13 mouse cellular contexts compared by ENCODE assay signal in genomic region chr2:38529582-38530152, GRCm38 (mm10). TPM values are rescaled to one million over a fixed set of nuclear protein-coding genes. Genes with fewer than 3 reads are reported as not detected.
DNase-seq lines count a peak whose midpoint lies in the region; ATAC-seq and TF ChIP-seq lines count a peak whose summit lies in the region.
"Had no signal": no experiment of that assay in that cellular context is flagged by ENCODE, and none has a peak within 500 bp of the region (broad histone marks: within the 10 kb centered on the region; RNA-seq: fewer than 3 reads in every experiment).

No protein-coding gene starts in this region.

- TF ChIP-seq EP300 in lung, postnatal 0 days (IDR thresholded peaks at IDR 0.05): no peak

- H3K9me3 ChIP-seq in heart, embryonic 12.5 days (replicated peaks): no peaks in the 10 kb centered on the region
- H3K9me3 ChIP-seq in lung, postnatal 0 days (ENCODE audit: low read length): no peaks in the 10 kb centered on the region
- no peaks in the 10 kb centered on the region for H3K9me3 ChIP-seq in intestine, embryonic 16.5 days (ENCODE audit: control insufficient read depth, low read length)
- H3K9me3 ChIP-seq in liver, embryonic 13.5 days (replicated peaks): no peaks in the 10 kb centered on the region

- no peak for DNase-seq in heart, adult 18-20 months
- peak; percentile 14 for DNase-seq in lung, postnatal 0 days (ENCODE audit: low spot score)
- no peak for DNase-seq in lung, postnatal 10 days
- no peak for DNase-seq in liver, embryonic 13.5 days
- no peak for DNase-seq in kidney, postnatal 25 days
- DNase-seq in Muller cell, postnatal 12 days (ENCODE audit: inconsistent ontology term): no peak
- DNase-seq: adrenal gland, postnatal 36 days; kidney, postnatal 14 days; lung, postnatal 4 days; thymus, adult 18-20 months had no signal

- no peaks in the 10 kb centered on the region for H3K27me3 ChIP-seq in heart, embryonic 12.5 days (replicated peaks)
- H3K27me3 ChIP-seq in lung, postnatal 0 days (replicated peaks; ENCODE audit: insufficient read depth, low read length): no peaks in the 10 kb centered on the region
- no peaks in the 10 kb centered on the region for H3K27me3 ChIP-seq in intestine, embryonic 16.5 days (replicated peaks; ENCODE audit: control insufficient read depth, insufficient read depth, low read length)
- H3K27me3 ChIP-seq in liver, embryonic 13.5 days: no peaks in the 10 kb centered on the region
- H3K27me3 ChIP-seq: CH12.LX had no signal

- peak overlapping the region; percentile 92 for H3K27ac ChIP-seq in heart, embryonic 12.5 days (ENCODE audit: poor library complexity, severe bottlenecking)
- H3K27ac ChIP-seq in lung, postnatal 0 days (ENCODE audit: low read length): 0 out of 2 replicates have a peak overlapping the region, but pooled peaks have one; percentile 72
- H3K27ac ChIP-seq in intestine, embryonic 16.5 days (ENCODE audit: low read length): peak overlapping the region; percentile 95
- H3K27ac ChIP-seq in liver, embryonic 13.5 days: peak overlapping the region; percentile 90

- ATAC-seq in heart, embryonic 12.5 days (ENCODE audit: insufficient number of reproducible peaks, low FRiP score): no peak
- no peak for ATAC-seq in lung, postnatal 0 days
- no peak for ATAC-seq in intestine, embryonic 16.5 days
- ATAC-seq in liver, embryonic 13.5 days (ENCODE audit: low read depth): no peak

- TF ChIP-seq CTCF in lung, postnatal 0 days (IDR thresholded peaks at IDR 0.05): no peak

- H3K4me3 ChIP-seq in heart, embryonic 12.5 days: no peak overlapping the region
- H3K4me3 ChIP-seq in lung, postnatal 0 days (ENCODE audit: low read depth, low read length): no peak overlapping the region
- no peak overlapping the region for H3K4me3 ChIP-seq in intestine, embryonic 16.5 days (ENCODE audit: low read length)
- no peak overlapping the region for H3K4me3 ChIP-seq in liver, embryonic 13.5 days (replicated peaks)

- peaks cover 68% of the 10 kb centered on the region for H3K4me1 ChIP-seq in heart, embryonic 12.5 days (replicated peaks)
- peaks cover 49% of the 10 kb centered on the region for H3K4me1 ChIP-seq in lung, postnatal 0 days (ENCODE audit: insufficient read depth, low read depth, low read length)
- peaks cover 51% of the 10 kb centered on the region for H3K4me1 ChIP-seq in intestine, embryonic 16.5 days (ENCODE audit: control insufficient read depth, insufficient read depth, low read length)
- peaks cover 74% of the 10 kb centered on the region for H3K4me1 ChIP-seq in liver, embryonic 13.5 days (replicated peaks)

- H3K9ac ChIP-seq in heart, embryonic 12.5 days: no peak overlapping the region
- no peak overlapping the region for H3K9ac ChIP-seq in lung, postnatal 0 days (replicated peaks; ENCODE audit: low read depth)
- peak overlapping the region; percentile 57; the same call in 1 of the 2 replicates for H3K9ac ChIP-seq in intestine, embryonic 16.5 days (ENCODE audit: low read depth, low read length)
- peak overlapping the region; percentile 75 for H3K9ac ChIP-seq in liver, embryonic 13.5 days

- H3K4me2 ChIP-seq in heart, embryonic 12.5 days: no peak overlapping the region
- no peak overlapping the region for H3K4me2 ChIP-seq in lung, postnatal 0 days (replicated peaks; ENCODE audit: low read depth, low read length)
- no peak overlapping the region for H3K4me2 ChIP-seq in intestine, embryonic 16.5 days (ENCODE audit: low read depth, low read length)
- peak overlapping the region; percentile 75; the same call in 1 of the 2 replicates for H3K4me2 ChIP-seq in liver, embryonic 13.5 days

- H3K36me3 ChIP-seq in heart, embryonic 12.5 days: 0 out of 2 replicates have a peak, but pooled peaks cover 2% of the 10 kb centered on the region
- no peaks in the 10 kb centered on the region for H3K36me3 ChIP-seq in lung, postnatal 0 days (ENCODE audit: insufficient read depth, low read length)
- no peaks in the 10 kb centered on the region for H3K36me3 ChIP-seq in intestine, embryonic 16.5 days (ENCODE audit: control insufficient read depth, insufficient read depth, low read length)
- no peaks in the 10 kb centered on the region for H3K36me3 ChIP-seq in liver, embryonic 13.5 days

- 52% methylated on average over 14 of the region's 14 CpGs for WGBS in heart, embryonic 12.5 days
- WGBS in lung, postnatal 0 days: 61% methylated on average over 14 of the region's 14 CpGs
- WGBS in intestine, embryonic 16.5 days: 67% methylated on average over 14 of the region's 14 CpGs
- 76% methylated on average over 14 of the region's 14 CpGs for WGBS in liver, embryonic 13.5 days (ENCODE audit: insufficient replicate concordance)

RNA-seq across cellular contexts. Expression of gene Nek6, which starts 18.2 kb away (rescaled TPM):
- 71.8 and 79.2 TPM in 2 replicates for polyA plus RNA-seq in heart, embryonic 12.5 days (2016; fragmentation: Nextera tagmentation; extraction: Ambion mirVana)
- 1 to 10 TPM; 2.6 to 4.7 TPM for total RNA-seq in heart, adult 18-20 months (2021)
- 57.8 and 69.4 TPM in 2 replicates for polyA plus RNA-seq in lung, postnatal 0 days (2015; fragmentation: Nextera tagmentation; extraction: Ambion mirVana)
- polyA plus RNA-seq in intestine, embryonic 16.5 days (2015; fragmentation: Nextera tagmentation; extraction: Ambion mirVana): 124 and 128 TPM in 2 replicates
- 29.9 and 38.3 TPM in 2 replicates for polyA plus RNA-seq in liver, embryonic 13.5 days (2015; fragmentation: Nextera tagmentation; extraction: Ambion mirVana)

Comparison
In these comparisons a context has a peak if more than half of its experiments do, and no peak if none do; other contexts are left out.
1. H3K9ac ChIP-seq: peak in intestine, embryonic 16.5 days (single experiment) and liver, embryonic 13.5 days (single experiment); none in heart, embryonic 12.5 days (single experiment) and lung, postnatal 0 days (single experiment).
2. Peak in every context shown above with its lines, with median percentiles within 50 percentile points of each other: H3K27ac ChIP-seq.